Mouse (Mus musculus) liver, embryonic 14.5 days (tissue): ENCODE data around the gene Cd3e. TPM values are rescaled to one million over a fixed set of nuclear protein-coding genes. Genes with fewer than 3 reads are reported as not detected.

ENCODE experiments used
- ATAC-seq: fragments of 200-750 bp; cut with Nextera tagmentation; 2 replicates; pipeline ENCODE4 v1.8.0; 2017; ENCODE audit warnings: moderate number of reproducible peaks, mild to moderate bottlenecking, moderate library complexity; ENCODE audit not compliant: insufficient read depth
- DNase-seq, 3 experiments: peaks; one replicate each; pipeline ENCODE4 v3.0.0-alpha.2; 2012 to 2013; ENCODE audit warnings: low read depth in 3 of 3, low spot score in 3 of 3
- H3K27ac ChIP-seq: fragments of 300-500 bp; sonication (generic); 2 replicates; pipeline ENCODE4 v1.5.1; 2014; ENCODE audit warnings: moderate library complexity, mild to moderate bottlenecking, control low read depth, inconsistent platforms
- H3K27me3 ChIP-seq: fragments of 300-500 bp; sonication (generic); 2 replicates; pipeline ENCODE4 v1.6.1; 2014; ENCODE audit warnings: mild to moderate bottlenecking, low read length, moderate library complexity; ENCODE audit not compliant: control insufficient read depth, insufficient read depth
- H3K36me3 ChIP-seq: fragments of 300-500 bp; sonication (generic); replicated peaks from 2 replicates; pipeline ENCODE4 v1.6.1; 2014; ENCODE audit warnings: low read depth; ENCODE audit not compliant: control insufficient read depth, insufficient read depth
- H3K4me1 ChIP-seq, 2 experiments: fragments of 200-500 bp in 1 of 2; fragments of 300-500 bp in 1 of 2; sonication (generic) in 1 of 2; replicated peaks; 2 replicates each; pipeline ENCODE4 v1.6.1; 2012 to 2014; ENCODE audit warnings: antibody characterized with exemption in 1 of 2, inconsistent platforms in 1 of 2, low read length in 1 of 2; ENCODE audit not compliant: control insufficient read depth in 2 of 2, insufficient read depth in 2 of 2
- H3K4me2 ChIP-seq: fragments of 300-500 bp; sonication (generic); 2 replicates; pipeline ENCODE4 v1.6.1; 2014; ENCODE audit warnings: low read depth, mild to moderate bottlenecking, control low read depth, moderate library complexity
- H3K4me3 ChIP-seq, 2 experiments: fragments of 200-500 bp in 1 of 2; fragments of 300-500 bp in 1 of 2; sonication (generic) in 1 of 2; 2 replicates each; pipeline ENCODE4 v1.5.1; 2012 to 2014; ENCODE audit warnings: low read depth in 2 of 2, low read length in 2 of 2, mild to moderate bottlenecking in 2 of 2, control low read depth in 1 of 2, inconsistent platforms in 1 of 2, moderate library complexity in 1 of 2; ENCODE audit not compliant: insufficient read depth in 1 of 2
- H3K9ac ChIP-seq: fragments of 300-500 bp; sonication (generic); replicated peaks from 2 replicates; pipeline ENCODE4 v1.6.1; 2014; ENCODE audit warnings: mild to moderate bottlenecking, control low read depth, moderate library complexity
- H3K9me3 ChIP-seq: fragments of 300-500 bp; sonication (generic); 2 replicates; pipeline ENCODE4 v1.6.1; 2016; ENCODE audit warnings: low read length, mixed read lengths; ENCODE audit not compliant: control insufficient read depth
- CTCF ChIP-seq: IDR thresholded peaks from 2 replicates; pipeline ENCODE4 v1.5.1; 2016; ENCODE audit warnings: antibody characterized with exemption, low read depth, control low read depth
- EP300 ChIP-seq: IDR thresholded peaks from 2 replicates; pipeline ENCODE4 v1.6.1; 2016; ENCODE audit warnings: antibody characterized with exemption, low read depth
- WGBS: fragments of 180-500 bp; shearing (Covaris S2); extraction: QIAGEN DNeasy Blood & Tissue Kit; methylation state at CpG from one replicate; pipeline ENCODE4 v1.1.7; 2014; ENCODE audit not compliant: insufficient replicate concordance; 5-methylcytosine and 5-hydroxymethylcytosine counted together
- polyA plus RNA-seq, 2 experiments: library from polyadenylated mRNA; depleted of rRNA in 1 of 2; stranded (reverse) in 1 of 2; unstranded in 1 of 2; fragments of >200 nt; fragmentation: Nextera tagmentation in 1 of 2; extraction: Ambion mirVana in 1 of 2; gene quantifications; 2 replicates each; pipeline versions ENCODE4 v1.2.1 to v1.2.3; 2012 to 2014

The Cd3e gene
- polyA plus RNA-seq, 2 experiments: not detected

DNA sequence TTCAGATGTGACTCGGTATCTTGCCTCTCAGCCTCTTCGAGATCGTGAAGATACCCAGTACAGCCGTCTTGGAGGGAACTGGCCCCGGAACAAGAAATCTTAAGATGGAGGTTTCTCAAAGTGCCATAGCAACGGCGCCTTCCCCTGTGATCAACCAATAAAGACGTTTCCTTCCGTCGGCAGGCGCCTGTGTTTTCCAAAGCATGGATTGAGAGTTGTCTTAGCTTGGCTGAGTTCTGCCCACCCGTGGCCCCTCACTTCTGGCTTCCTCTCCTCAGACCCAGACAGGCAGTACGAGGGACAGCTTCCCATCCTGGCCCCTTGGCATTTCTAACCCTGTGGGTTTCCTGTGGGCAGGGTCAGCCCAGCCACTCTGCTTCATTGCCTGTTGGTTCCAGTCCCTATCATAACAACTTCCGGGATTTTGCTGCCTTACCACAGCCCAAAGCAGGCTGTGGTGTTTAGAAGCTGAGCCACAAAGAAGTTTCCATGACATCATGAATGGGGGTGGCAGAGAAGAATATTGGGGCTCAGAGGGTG, 23.1 kb downstream of the Cd3e start:
- TF ChIP-seq CTCF (no peak), EP300 (no peak)
- WGBS: 7% methylated on average over 14 of the region's 14 CpGs
- Histone ChIP-seq H3K4me1 (no peaks in the 10 kb centered on the region), H3K9ac (no peak overlapping the region), H3K27me3 (no peaks in the 10 kb centered on the region), H3K4me3 (peak overlapping the region in 1 of 2 experiments; percentile 26; a peak in 1 of 4 replicates), H3K36me3 (no peaks in the 10 kb centered on the region), H3K4me2 (peak overlapping the region; percentile 39), H3K27ac (no peak overlapping the region), H3K9me3 (no peaks in the 10 kb centered on the region)
- peak in 1 of 3 experiments; percentile 40 for DNase-seq
- peak; percentile 47; the same call in 1 of the 2 replicates for ATAC-seq

GRCm38 (mm10) chr9:44985721-44986161, 23.7 kb downstream of the Cd3e start:
- H3K4me3 ChIP-seq: no peak overlapping the region
- H3K9me3 ChIP-seq: no peaks in the 10 kb centered on the region
- H3K4me2 ChIP-seq: peak overlapping the region; percentile 39
- no peak overlapping the region for H3K27ac ChIP-seq
- H3K27me3 ChIP-seq: no peaks in the 10 kb centered on the region
- ATAC-seq: no peak
- DNase-seq: no peak
- no peaks in the 10 kb centered on the region; a peak in 1 of 4 replicates for H3K4me1 ChIP-seq
- WGBS: 38% methylated on average over 3 of the region's 3 CpGs
- TF ChIP-seq EP300 (no peak), CTCF (no peak)
- H3K9ac ChIP-seq: no peak overlapping the region
- no peaks in the 10 kb centered on the region for H3K36me3 ChIP-seq

- ATAC-seq (no peak), DNase-seq (no peak)
- Histone ChIP-seq H3K36me3 (no peaks in the 10 kb centered on the region), H3K27ac (no peak overlapping the region), H3K4me1 (peaks cover 0 to 3% of the 10 kb centered on the region in 2 experiments; a peak in 3 of 4 replicates), H3K9me3 (no peaks in the 10 kb centered on the region), H3K4me2 (no peak overlapping the region), H3K4me3 (no peak overlapping the region), H3K9ac (no peak overlapping the region), H3K27me3 (no peaks in the 10 kb centered on the region)
- TF ChIP-seq EP300: no peak
- TF ChIP-seq CTCF: no peak
- WGBS: 59% methylated on average over 2 of the region's 2 CpGs
These were observed 26.4 kb downstream of the Cd3e start for GRCm38 (mm10) chr9:44983001-44983400.

DNA sequence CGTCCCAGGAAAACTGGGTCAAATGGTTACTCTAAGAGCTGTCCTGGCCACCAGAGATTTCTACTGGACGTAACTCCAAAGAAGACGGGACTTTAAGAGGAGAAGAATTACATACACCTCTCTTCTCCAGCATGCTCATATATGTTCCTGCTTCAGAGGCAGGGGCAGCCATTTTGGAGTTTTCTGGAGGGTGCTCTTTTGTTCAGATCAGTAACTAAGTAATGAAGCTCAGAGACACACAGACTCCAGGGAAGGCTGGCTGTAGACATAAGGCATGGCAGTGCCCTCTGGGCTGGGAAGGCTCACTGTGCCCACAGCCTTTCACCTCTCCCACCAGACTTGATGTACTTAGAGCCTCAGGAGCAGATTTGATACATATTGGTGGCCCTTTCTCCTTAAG, 26.9 kb downstream of the Cd3e start:
- H3K9ac ChIP-seq: no peak overlapping the region
- no peaks in the 10 kb centered on the region for H3K9me3 ChIP-seq
- no peak overlapping the region for H3K27ac ChIP-seq
- peaks cover 0 to 3% of the 10 kb centered on the region in 2 experiments; a peak in 3 of 4 replicates for H3K4me1 ChIP-seq
- TF ChIP-seq EP300 (no peak), CTCF (no peak)
- no peaks in the 10 kb centered on the region for H3K36me3 ChIP-seq
- no peaks in the 10 kb centered on the region for H3K27me3 ChIP-seq
- DNase-seq: no peak
- no peak overlapping the region for H3K4me3 ChIP-seq
- H3K4me2 ChIP-seq: no peak overlapping the region
- WGBS: 63% methylated on average over 3 of the region's 3 CpGs
- no peak for ATAC-seq

- 76% methylated on average over 8 of the region's 8 CpGs for WGBS
- Histone ChIP-seq H3K4me3 (no peak overlapping the region), H3K27me3 (no peaks in the 10 kb centered on the region), H3K9ac (no peak overlapping the region), H3K27ac (no peak overlapping the region), H3K36me3 (no peaks in the 10 kb centered on the region), H3K4me1 (peaks cover 0 to 3% of the 10 kb centered on the region in 2 experiments; a peak in 3 of 4 replicates), H3K4me2 (no peak overlapping the region), H3K9me3 (no peaks in the 10 kb centered on the region)
- DNase-seq (no peak), ATAC-seq (no peak)
- TF ChIP-seq CTCF (no peak), EP300 (no peak)
These were observed 27.3 kb downstream of the Cd3e start for GRCm38 (mm10) chr9:44982081-44982480.
